Mouse (Mus musculus) large intestine, adult 2 months (tissue): ENCODE measurements around the gene Dennd2c. TPM values are rescaled to one million over a fixed set of nuclear protein-coding genes. Genes with fewer than 3 reads are reported as not detected.
"Not testable (repeated sequence)": the region's sequence is repeated elsewhere in the genome, so short reads cannot be mapped to it uniquely, and the experiment has no call there.

Source experiments
- DNase-seq: peaks from one replicate; pipeline ENCODE4 v3.0.0-alpha.2; 2012; ENCODE audit warnings: low read depth, low spot score
- WGBS: fragments of 180-500 bp; shearing (Covaris S2); methylation state at CpG from one replicate; pipeline ENCODE4 v1.1.7; 2018; 5-methylcytosine and 5-hydroxymethylcytosine counted together
- polyA plus RNA-seq: library from polyadenylated mRNA; depleted of rRNA; stranded (reverse); fragments of >200 nt; gene quantifications from 2 replicates; pipeline ENCODE4 v1.2.3, GENCODE M21; 2012

Dennd2c gene
- polyA plus RNA-seq, 1 experiment = 0.25 TPM

GRCm38 (mm10) chr3:103147775-103148174, 45.4 kb downstream of the Dennd2c start:
- WGBS = 85% methylated on average over 4 of the region's 4 CpGs
- no peak for DNase-seq

- no peak for DNase-seq
- 92% methylated on average over 10 of the region's 10 CpGs for WGBS
Observed at GRCm38 (mm10) chr3:103148941-103149340, 46.5 kb downstream of the Dennd2c start.

- no peak for DNase-seq
Observed at GRCm38 (mm10) chr3:103153761-103154160, 51.4 kb downstream of the Dennd2c start.

GRCm38 (mm10) chr3:103159232-103159900, 57.0 kb downstream of the Dennd2c start:
- no peak for DNase-seq
- 28% methylated on average over 3 of the region's 3 CpGs for WGBS

- DNase-seq = peak; percentile 57
- WGBS = 23% methylated on average over 4 of the region's 4 CpGs
Observed at GRCm38 (mm10) chr3:103169771-103170170, 67.4 kb downstream of the Dennd2c start.

GRCm38 (mm10) chr3:103171505-103172267, 69.3 kb downstream of the Dennd2c start, which contains the start of gene Bcas2:
Gene Bcas2, plus strand, starts transcription at chr3:103171655.
- peak; percentile 98 for DNase-seq
- WGBS = under 1% methylated on average over 56 of the region's 56 CpGs

- DNase-seq = no peak
- WGBS = 4% methylated on average over 5 of the region's 5 CpGs
Observed at GRCm38 (mm10) chr3:103172615-103173014, 70.2 kb downstream of the Dennd2c start.

GRCm38 (mm10) chr3:103176740-103177139, 74.3 kb downstream of the Dennd2c start:
- 93% methylated on average over 4 of the region's 4 CpGs for WGBS
- no peak for DNase-seq

GRCm38 (mm10) chr3:103179527-103179926, 77.1 kb downstream of the Dennd2c start:
- WGBS = 92% methylated on average over 9 of the region's 9 CpGs
- DNase-seq = no peak

GRCm38 (mm10) chr3:103181171-103181570, 78.8 kb downstream of the Dennd2c start:
- 57% methylated on average over 4 of the region's 4 CpGs for WGBS
- no peak for DNase-seq

- WGBS = 87% methylated on average over 14 of the region's 14 CpGs
- no peak for DNase-seq
Observed at GRCm38 (mm10) chr3:103182821-103183220, 80.4 kb downstream of the Dennd2c start.

- not testable (repeated sequence) for DNase-seq
Observed at GRCm38 (mm10) chr3:103184467-103184866, 82.1 kb downstream of the Dennd2c start.

GRCm38 (mm10) chr3:103188451-103188850, 86.0 kb downstream of the Dennd2c start:
- 87% methylated on average over 5 of the region's 5 CpGs for WGBS

GRCm38 (mm10) chr3:103188856-103189255, 86.5 kb downstream of the Dennd2c start:
- 95% methylated on average over 2 of the region's 2 CpGs for WGBS
- no peak for DNase-seq

More at GRCm38 (mm10) chr3:103188451-103188850, 86.0 kb downstream of the Dennd2c start:
- DNase-seq = no peak

GRCm38 (mm10) chr3:103192161-103192560, 89.8 kb downstream of the Dennd2c start:
- 94% methylated on average over 4 of the region's 4 CpGs for WGBS

GRCm38 (mm10) chr3:103193186-103193585, 90.8 kb downstream of the Dennd2c start:
- DNase-seq = no peak
- WGBS = 14% methylated on average over 1 of the region's 1 CpGs

More at GRCm38 (mm10) chr3:103192161-103192560, 89.8 kb downstream of the Dennd2c start:
- no peak for DNase-seq

- peak; percentile 40 for DNase-seq
- 28% methylated on average over 7 of the region's 7 CpGs for WGBS
Observed at GRCm38 (mm10) chr3:103196320-103196823, 94.0 kb downstream of the Dennd2c start.

GRCm38 (mm10) chr3:103199386-103199785, 97.0 kb downstream of the Dennd2c start:
- no peak for DNase-seq
- whole genome bisulfite sequencing = 56% methylated on average over 5 of the region's 5 CpGs

- WGBS = 93% methylated on average over 7 of the region's 7 CpGs
Observed at GRCm38 (mm10) chr3:103201105-103201504, 98.7 kb downstream of the Dennd2c start.

GRCm38 (mm10) chr3:103203554-103203953, 101.2 kb downstream of the Dennd2c start:
- WGBS = 96% methylated on average over 1 of the region's 1 CpGs
- DNase-seq = no peak

More at GRCm38 (mm10) chr3:103201105-103201504, 98.7 kb downstream of the Dennd2c start:
- DNase-seq = not testable (repeated sequence)

GRCm38 (mm10) chr3:103204445-103204844, 102.0 kb downstream of the Dennd2c start:
- DNase-seq = no peak
- 83% methylated on average over 3 of the region's 3 CpGs for WGBS
